Mouse (Mus musculus) T-helper 1 cell (primary cell): ENCODE measurements around the gene Dvl3.

Experiments
- in situ Hi-C: fragments of 300-600 bp; cut with MboI, MseI; formaldehyde crosslinking; loops from one replicate; pipeline ENCODE4 v1.15.1; 2025; ENCODE audit warnings: high pct_unique_total_duplicates

Dvl3 gene

DNA sequence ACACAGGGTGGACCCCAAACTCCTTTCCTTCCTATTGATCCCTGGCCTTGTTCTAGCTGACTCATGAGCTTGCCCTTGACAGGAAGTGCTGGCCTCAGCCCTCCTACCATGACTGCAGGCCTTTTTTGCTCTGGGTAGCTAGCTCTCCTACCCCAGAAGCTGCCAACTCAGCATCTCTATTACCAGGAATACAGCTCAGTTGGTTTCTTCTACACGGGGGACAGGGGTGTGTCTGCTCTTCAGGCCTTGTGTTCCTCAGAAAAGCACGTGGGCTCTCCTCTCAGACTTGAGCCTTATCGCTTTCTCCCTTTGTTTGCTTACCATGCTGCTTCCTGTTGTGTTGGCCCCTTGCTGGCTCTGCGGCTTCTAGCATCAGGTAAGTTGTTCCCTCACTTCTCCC is 23.7 kb downstream of the Dvl3 start:
- in situ Hi-C loops, result no loop called here

GRCm38 (mm10) chr16:20545696-20546095 is 28.9 kb downstream of the Dvl3 start:
- in situ Hi-C loops, result loop anchor here (5.0 kb wide), 1 partner anchor 38 kb away; no protein-coding TSS in a partner anchor

GRCm38 (mm10) chr16:20547423-20547822 is 30.6 kb downstream of the Dvl3 start:
- in situ Hi-C loops, result loop anchor here (5.0 kb wide), 1 partner anchor 40 kb away; no protein-coding TSS in a partner anchor

- in situ Hi-C loops, result loop anchor here (5.0 kb wide), 1 partner anchor 41 kb away; no protein-coding TSS in a partner anchor
Observed at GRCm38 (mm10) chr16:20548096-20548948, 31.5 kb downstream of the Dvl3 start, which contains the start of gene Abcf3. Abcf3 (plus strand) TSS chr16:20548577.

DNA sequence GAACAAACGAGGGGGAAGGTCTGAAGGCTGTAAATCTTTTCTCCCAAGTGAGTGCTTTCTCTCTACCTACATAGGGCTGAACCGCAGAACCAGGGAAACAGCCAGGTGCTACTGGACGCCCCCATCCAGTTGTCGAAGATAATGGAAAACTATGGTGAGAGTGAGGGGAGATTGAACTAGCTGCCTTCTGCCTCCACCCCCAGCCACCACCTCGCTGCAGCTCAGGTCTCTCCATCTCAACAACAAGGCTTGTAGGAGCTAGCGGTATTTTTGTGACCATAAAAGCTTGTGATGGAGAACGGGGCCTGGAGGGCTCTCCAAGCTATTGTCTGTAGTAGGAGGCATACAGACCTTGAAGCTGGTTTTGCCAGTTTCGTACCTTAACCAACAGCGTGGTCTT is 32.4 kb downstream of the Dvl3 start:
- in situ Hi-C loops, result loop anchor here (5.0 kb wide), 1 partner anchor 42 kb away; no protein-coding TSS in a partner anchor

DNA sequence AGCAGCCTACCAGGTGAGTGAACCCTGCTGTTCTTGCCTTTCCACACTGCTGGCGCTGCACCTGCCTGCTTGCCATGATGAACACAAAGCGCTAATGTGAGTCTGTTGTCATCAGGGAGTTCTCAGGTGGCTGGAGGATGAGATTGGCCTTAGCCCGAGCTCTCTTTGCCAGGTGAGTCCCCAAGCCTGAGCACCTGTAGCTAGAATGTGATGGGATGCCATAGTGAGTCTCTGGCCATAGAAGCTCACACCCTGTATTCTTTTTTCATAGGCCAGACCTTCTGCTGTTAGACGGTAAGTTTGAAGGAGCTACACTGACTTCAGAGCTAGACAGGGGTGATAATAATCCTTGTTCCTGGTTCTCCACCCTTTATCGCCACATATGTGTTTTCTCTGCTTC is 34.9 kb downstream of the Dvl3 start:
- in situ Hi-C loops, result no loop called here

DNA sequence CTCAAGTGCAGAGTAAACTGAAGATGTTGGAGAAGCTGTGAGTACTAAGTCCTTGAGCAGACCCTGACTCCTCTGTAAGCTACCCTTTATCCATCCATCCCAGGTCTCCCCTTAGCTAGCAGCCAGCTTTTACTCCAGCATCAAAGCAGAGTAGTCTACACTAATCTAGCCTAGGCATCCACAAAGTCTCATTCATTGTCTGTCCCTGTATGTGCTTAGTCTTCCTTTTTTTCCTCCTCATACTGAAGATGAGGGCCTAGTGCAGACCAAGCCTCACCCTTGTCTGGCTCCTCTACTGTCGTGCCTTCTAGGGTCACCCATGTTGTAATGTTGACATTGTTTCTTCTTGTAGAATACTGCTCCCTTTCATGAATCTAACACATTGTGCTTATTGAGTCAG is 35.8 kb downstream of the Dvl3 start:
- in situ Hi-C loops, result no loop called here

DNA sequence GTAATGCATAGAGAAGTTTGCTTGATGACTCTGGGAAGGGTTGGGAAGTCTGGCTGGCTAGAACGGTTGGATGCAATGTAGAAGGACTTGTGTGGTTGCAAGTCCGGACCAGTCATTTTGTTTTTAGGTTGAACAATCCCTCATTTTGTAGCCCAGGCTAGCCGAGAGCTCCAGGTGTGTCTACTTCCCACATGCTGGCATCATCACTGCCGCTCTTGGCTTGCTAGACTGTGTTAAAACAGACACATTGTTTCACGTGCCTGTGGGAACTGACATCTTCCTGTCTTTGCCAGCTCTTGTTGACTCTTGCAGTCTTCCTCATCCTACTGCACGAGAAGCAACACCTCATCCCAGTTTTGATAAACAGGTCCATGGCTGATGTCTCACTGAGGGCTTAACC is 38.2 kb downstream of the Dvl3 start:
- in situ Hi-C loops, result no loop called here

DNA sequence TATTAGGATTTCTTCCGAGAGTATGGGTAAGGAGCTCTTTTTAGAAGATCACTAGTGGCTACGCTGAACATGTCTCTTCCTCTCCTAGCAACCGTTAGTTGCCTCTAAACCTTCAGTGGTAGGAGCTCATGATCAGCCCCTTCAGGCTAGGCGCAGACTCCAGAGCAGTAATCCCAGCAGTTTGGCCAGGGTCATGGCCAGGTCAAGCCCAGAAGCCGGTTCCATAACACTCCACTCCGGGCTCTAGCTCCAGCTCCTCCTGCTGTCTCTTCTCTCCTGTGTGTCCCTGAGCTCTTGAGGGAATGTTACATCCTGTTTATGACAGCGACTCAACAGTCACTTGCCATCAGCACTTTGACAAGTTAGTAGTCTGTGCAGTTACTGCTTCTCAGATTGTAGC is 40.6 kb downstream of the Dvl3 start:
- in situ Hi-C loops, result no loop called here

- in situ Hi-C loops, result no loop called here
Observed at GRCm38 (mm10) chr16:20565075-20565474, 48.3 kb downstream of the Dvl3 start.
